Mouse (Mus musculus) natural killer cell, adult 2 months (primary cell): ENCODE results near the gene Lcn5.

Experiments
- DNase-seq, 2 experiments: peaks; one replicate each; pipeline ENCODE4 v3.0.0; 2022; ENCODE audit warnings: low spot score in 2 of 2

Lcn5 gene

DNA sequence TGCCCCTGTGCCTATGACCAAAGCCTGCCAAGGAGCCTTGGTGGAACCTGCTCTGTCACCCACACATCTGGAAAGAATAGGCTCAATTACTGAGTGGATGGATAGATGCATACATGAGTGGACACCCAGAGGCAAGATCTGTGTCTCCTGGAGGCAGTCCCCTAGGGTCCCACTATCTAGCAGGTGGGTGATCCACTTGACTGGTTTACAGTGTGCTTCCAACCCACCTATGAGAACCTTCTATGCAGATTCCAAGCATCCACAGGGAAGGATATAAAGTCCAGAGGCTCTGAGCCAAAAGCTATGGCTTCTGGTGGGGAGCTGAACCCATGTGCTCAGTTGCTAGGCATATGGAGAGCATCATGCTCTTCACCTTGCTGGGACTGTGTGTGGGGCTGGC lies at the start of gene Lcn5:
Gene Lcn5, plus strand, starts transcription at position 301 of the 400 bp plus-strand sequence.
- no peak for DNase-seq

DNA sequence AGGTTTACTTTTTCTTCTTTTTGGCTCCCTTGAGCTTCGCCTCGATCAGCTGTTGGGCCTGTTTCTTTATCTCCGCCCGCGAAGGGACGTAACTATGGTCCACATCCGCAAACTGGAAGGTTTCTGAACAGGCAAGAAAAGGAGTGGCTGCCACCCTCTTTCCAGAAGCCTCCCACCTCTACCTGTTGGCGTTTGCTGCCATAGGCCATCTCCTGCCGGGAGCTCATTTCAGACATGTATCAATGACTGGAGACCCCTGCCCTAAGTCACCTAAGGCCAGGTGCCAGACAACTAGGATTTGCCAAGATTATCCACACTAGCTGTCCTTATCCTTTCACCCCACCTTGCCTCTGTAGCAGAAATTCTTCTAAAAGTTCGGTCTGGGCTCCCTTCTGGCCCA lies 49.1 kb upstream of the Lcn5 start:
- DNase-seq = no peak

DNA sequence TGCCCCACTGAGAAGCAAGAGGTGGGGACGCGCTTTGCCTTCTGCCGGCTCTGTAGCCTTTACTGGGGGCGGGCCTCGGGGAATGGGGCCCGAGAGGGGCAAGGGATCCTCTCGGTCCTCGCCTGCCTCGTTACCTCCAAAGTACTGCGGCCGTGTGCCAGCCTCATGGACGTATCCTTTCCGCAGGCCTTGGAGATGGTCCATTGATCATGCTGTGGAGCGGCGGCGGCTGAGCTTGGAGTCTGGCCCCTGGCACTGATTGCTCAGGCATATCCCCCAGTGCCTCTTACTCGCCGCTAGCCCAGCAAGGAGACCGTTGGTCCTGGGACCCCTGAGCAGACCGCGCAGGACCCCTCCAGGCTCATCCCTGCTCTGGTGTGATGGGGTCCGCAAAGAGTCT lies 41.4 kb upstream of the Lcn5 start:
- DNase-seq = no peak

DNA sequence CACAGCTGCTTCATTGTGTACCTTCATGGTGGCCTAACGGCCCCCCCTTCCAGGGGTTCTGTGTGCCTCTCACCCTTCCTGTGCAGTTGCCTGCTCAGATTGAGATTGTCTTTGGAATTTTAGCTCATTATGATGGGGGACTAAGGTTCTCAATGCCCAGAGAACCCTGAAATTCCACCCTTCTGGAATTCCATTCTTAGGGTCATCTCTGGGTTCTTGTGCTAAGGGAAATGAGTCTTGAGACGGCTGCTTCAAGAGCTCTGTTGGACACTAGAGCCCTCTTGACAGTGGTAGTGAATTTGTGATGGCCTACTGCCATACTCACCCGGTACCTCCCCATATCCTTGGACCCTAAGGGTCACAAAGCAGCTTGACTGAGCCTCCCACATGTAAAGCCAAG lies 40.2 kb upstream of the Lcn5 start, which contains the start of gene Ccdc183:
Gene Ccdc183, minus strand, starts transcription at position 101 of the 400 bp plus-strand sequence.
- no peak for DNase-seq

DNA sequence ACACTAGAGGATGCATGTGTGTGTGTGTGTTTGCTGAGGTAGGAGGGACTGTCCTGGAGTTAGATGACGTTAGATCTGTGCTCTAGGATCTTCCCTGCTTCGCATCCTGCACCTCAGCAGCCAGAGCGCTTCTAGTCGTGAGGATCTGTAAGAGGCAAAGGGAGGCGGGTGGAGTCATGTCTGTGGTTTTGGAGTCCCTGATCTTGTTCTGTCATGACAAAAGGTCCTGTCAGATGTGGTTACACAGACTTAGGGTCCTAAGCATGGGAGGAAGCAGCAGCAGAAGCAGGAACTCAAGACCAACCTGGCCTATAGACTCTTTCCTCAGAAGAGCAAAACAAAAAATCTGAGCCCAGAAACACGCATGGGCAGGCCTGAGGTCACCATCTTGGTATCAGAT lies 37.4 kb upstream of the Lcn5 start:
- no peak for DNase-seq

DNA sequence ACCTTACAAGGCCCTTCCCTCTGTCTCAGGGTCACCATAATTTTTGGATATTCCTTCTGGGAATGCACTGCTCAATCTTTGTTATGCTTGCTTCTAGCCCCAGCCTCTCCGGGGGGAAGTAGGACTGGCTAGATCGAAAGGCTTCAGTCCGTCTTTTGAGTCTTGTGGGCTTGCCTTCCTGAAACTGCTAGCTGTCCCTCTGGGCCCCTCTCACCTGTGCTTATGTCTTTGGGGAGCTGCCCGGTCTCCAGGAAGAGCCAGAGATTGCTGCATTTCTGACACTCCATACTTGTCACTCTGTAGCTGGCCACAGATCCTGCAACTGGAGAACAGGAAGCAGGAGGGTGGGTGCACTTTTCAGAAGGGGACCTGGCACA lies 36.9 kb upstream of the Lcn5 start:
- DNase-seq = no peak

DNA sequence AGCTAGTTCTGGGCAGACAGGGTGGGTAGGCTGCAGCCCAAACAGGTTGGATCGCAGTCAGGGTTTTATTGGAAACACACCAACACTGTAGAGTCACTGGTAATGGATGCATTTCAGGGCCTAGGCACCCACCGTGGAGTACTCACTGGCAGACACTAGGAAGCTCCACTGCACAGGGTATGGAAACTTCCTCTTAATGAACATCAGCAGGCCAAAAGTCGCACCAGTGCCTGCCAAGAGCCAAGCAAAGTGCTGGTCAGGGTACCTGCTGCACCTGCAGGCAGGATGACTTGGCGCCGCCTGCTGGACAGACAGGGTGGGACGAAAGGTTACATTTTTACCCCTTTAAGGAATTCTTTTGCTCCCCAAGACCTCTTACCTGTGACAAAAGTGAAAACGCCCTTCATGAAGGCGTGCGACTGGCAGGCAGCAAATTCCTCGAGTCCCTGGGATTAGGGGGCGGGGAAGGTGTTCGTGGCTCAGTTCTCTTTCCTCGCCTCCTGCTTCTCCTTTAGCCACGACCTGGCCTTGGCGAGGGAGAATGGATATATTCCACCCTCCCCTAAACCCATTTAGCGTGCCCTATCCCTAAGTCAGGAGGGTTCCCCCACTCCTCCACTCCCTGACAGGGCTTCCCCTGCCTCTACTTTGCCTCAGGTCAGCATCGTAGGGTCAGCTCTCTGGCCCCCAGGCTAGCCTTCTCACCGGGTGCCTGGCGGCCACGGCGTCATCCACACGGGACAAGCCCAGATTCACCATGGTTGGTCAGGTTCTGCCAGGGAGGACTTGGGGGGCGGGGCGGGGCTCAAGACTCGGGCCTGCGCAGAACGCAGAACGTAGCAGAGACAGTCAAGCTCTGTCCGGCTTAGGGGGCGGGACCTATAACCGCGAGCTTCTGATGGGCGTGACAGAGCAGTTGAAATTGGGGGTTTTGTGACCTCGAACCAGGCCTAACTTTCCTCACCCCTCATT lies 36.2 kb upstream of the Lcn5 start, which contains the start of gene Tmem141:
Gene Tmem141, minus strand, starts transcription at position 777 of the 972 bp plus-strand sequence.
- DNase-seq = peak; percentile 80 to 88

DNA sequence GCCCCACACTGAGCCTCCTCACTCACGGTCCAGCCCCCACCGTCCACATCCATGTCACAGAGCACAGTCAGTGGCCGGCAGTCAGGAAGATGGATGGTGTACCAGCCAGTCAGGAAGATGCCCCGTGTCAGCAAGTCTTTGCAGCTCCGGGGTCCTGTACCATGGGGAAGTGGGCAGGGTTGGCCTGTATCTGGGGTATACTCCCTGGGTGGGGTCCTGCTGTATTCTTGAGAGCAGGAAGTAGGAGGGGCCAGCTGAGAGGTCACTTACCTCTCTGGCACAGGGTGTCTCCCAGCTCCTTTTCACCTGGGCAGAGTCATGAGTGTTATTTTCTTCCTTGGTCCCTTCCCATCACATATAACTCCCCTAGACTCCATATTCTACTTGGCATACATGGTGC lies 31.8 kb upstream of the Lcn5 start:
- DNase-seq = no peak

DNA sequence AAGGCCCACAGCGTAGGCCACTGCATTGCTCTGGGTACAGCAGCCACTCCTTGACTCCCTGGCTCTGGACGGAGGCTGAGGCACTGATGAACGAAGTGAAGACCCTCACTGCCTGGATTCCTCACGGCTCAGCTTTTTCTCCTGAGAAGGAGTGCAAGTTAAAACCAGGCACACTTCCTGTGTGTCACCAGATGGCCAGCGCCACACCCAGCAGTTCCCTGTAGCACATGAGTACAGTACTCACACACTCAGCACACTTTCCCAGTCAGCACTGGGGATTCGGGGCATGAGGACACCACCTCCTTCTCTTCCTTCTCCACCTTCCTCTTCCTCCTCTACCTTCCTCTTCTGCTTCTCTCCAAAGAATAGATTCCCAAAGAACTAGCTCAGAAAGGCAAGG lies 29.9 kb upstream of the Lcn5 start, which contains the start of gene Fcna:
Gene Fcna, minus strand, starts transcription at position 220 of the 400 bp plus-strand sequence.
- DNase-seq = no peak

DNA sequence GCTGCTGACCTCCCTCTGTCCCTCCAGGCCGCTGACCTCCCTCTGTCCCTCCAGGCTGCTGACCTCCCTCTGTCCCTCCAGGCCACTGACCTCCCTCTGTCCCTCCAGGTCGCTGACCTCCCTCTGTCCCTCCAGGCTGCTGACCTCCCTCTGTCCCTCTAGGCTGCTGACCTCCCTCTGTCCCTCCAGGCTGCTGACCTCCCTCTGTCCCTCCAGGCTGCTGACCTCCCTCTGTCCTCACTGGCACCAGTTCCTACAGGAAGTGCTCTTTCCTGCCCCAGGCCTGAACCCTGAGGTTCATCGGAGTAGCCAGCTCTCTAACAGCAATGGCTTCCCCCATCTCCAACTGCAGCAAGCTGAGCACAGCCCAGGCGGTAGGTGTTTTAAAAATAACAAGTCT lies 29.0 kb upstream of the Lcn5 start:
- no peak for DNase-seq

DNA sequence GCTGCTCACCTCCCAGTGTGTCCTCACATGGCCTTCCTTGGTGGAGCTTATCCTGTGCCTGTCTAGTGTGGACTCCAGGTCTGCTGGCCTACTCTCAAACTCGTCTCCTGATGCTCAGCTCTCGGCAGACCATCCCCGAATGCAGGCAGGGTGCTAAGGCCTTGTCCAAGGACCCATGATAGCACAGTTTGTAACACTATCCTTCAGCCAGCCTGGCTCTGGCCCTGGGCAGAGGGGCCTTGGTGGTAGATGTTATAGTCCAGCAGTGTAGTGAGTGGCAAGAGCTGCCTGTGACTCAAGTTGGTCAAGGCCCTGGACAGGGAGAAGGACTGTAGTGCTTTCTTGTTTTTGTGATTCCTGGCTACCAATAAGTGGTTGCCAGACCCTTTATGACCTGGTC lies 24.1 kb upstream of the Lcn5 start:
- DNase-seq = no peak

DNA sequence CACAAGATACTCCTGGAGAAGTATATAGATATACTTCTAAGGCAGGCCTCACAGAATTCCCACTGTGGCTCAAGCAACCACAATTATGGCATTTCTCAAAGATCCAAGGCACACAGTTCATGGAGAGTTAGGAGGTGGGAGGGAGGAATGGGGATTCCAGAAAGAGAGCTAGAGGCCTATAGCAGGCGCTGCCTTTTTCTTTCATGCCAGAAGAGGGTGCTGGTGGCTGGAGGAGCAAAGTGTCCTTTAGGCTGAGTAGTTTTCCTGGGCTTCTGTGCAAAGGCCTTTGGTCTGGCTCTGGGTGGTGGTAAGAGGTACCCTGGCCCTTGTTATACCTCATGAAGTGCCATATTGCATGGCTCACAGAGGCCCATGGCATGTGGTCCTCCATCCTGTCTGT lies 23.7 kb upstream of the Lcn5 start:
- no peak for DNase-seq

DNA sequence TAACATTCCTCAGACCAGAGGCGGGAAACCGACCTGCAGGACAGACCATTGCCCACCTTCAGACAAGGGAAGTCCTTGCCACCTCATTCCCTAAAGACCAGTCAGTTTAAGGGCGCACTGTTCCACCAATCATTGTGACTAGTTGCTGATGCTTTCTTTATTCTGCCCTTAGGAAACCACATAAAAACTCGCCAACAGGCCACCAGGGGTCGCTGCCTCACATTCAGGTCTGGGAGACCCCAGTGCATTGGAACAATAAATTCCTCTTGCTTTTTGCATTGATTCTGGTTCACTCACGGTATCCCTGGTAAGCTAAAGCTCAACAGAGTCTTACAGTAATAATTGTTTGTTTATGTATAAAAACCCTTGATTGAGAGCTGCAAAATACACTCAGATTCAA lies 17.9 kb upstream of the Lcn5 start:
- peak; percentile 14 to 22 for DNase-seq

DNA sequence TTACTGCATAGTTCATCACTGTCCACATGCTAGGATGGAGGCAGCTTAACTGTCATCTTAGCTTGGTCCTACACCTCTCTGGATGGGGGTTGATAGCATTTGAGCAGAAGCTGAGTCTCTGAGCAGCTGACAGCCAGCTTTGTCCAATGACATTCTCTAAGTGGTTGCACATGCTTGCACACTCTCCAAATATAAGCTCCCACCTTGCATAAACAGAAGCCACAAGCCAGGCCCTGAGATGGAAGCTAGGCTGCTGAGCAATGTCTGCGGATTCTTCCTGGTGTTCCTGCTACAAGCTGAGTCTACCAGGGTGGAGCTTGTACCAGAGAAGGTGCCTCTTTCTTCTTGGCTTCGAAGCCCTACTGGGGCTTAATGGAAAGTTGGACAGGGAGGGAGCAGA lies 4.8 kb upstream of the Lcn5 start, which contains the start of gene Lcn8:
Gene Lcn8, plus strand, starts transcription at position 219 of the 400 bp plus-strand sequence.
- DNase-seq = no peak

DNA sequence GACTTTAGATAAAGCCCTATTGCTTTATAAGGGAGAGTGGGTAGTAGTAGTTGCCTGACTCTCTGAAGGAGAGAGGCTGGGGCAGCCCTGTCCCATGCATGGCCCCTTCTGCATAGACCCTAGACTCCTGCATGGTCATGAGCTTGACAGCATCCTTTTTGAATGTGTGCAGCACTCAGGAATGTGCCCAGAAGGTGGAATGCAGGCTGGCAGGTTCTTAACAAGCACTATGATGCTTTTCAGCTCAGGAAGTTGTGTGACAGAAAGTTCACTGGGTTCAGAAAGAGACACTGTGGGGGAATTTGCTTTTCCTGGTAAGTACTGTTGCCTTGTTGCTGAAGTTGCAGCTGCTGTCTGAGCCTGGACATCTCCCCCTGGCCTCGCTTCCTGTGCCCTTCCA lies 3.2 kb upstream of the Lcn5 start:
- no peak for DNase-seq

DNA sequence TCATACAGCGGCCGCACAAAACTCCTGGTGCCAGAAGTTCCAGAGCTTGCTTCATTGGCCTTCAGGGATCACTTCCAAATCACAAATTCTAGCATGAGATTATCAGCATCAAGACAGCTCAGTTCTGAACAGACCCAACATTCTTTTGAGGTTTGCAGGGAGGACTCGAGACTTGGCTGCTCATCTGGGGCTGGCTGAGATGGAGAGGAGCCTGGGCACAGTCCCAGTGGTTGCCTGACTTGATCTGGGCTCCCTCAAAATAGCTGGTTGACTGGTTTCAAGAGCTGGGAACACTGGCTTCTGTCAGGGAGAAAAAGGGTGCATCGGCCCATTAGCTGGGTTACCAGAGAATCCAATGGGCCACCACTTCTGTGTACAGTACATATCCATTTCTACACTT lies 1.1 kb upstream of the Lcn5 start:
- no peak for DNase-seq

DNA sequence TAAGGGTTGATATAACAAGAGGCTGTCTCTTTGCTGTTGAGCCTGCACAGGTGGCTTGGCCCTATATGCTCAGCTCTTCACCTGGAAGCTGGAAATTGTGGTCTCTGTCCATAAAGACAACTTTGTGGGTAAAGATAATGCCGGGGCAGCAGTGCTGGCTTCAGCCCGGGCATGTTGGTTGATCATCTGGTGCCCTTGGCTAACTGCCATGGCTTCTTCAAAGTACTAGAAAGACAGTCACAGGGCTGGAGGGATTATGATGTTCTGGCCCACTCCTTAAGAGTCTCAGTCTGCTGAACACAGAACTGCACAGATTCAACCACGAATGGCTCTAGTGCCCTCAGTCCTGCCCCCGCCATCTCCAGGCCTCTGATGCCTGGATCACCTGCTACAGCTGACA lies 506 bp upstream of the Lcn5 start:
- no peak for DNase-seq

DNA sequence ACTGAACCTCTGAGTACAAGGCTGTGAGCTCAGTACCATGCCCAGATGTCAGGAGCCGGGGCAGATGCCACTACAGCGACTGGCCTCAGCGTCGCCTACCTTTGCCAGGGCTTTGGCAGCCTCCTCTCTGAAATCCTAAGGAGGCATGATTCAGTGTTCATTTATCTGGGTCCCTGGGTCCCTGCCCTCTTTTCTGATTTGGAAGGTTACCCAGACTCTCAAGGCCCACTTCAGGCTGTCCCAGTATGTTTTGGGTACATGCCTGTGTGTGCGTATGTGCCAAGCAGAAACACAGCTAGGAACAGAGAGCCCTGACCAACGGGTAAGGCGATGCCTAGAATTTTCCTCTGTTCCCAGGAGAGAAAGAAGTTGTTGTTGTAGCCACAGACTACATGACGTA lies 2.5 kb downstream of the Lcn5 start:
- DNase-seq = no peak

DNA sequence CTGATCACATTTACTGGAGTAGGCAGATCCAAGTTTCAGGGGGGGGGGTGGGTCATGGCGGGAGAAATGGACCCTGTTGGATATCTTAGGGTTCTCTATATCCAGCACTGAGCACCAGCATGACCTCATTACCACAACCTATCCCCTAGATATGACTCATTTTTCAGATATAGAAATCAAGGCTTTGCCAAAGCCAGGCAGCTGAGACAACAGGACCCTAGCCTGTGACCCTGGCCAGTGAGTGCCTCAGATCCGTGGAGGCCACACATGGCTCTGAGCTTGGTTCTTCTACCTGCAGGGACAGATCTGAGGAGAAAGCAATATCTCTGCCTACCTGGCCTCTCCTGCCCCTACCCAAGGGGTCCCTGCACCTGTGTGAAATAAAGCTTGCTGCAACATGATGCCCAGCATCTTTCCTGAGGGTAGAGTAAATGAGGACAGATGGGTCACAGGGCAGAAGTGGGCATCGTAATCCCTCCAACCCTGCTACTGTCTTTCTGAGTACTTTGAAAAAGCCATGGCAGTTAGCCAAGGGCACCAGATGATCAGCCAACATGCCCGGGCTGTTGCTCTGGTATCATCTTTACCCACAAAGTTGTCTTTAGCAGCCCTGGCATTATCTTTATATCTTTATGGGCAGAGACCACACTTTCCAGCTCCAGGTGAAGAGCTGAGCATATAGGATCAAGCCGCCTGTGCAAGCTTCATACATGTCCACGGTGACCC lies 3.7 kb downstream of the Lcn5 start:
- no peak for DNase-seq

DNA sequence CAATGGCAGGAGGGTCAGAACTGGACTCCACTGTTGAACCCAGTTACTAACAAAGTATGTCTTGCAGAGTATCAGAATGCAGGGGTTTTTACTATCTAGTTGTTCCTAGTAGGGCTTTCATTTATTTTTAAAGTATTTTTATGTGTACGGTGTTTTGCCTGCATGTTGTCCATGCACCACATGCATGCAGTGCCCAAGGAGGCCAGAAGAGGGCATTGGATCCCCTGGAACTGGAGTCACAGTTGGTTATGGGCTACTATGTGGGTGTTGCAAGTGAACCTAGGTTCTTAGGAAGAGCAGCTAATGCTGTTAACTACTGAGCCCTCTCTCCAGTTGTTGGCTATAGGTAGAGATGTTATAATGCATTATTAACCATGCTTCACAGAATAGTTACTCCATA lies 5.8 kb downstream of the Lcn5 start:
- DNase-seq = peak in 1 of 2 experiments; percentile 34

DNA sequence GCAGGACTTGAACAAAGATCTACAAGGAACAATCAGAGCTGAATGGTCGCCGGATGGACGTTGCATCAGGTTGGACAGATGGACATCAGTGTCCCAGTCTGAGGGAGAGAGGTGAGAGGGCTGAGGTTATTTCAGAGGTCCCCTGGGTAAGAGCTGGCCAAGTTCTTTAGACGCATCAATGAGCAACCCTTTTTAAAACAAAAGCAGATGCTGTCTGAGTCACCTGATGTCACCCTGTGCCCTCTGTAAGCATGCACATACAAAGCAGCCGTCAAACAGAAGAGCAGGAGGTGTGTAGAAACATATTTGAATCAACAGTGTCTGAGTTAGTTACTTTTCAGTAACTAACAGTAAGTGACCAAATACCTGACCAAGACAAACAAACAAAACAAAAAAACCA lies 6.4 kb downstream of the Lcn5 start:
- DNase-seq = no peak

DNA sequence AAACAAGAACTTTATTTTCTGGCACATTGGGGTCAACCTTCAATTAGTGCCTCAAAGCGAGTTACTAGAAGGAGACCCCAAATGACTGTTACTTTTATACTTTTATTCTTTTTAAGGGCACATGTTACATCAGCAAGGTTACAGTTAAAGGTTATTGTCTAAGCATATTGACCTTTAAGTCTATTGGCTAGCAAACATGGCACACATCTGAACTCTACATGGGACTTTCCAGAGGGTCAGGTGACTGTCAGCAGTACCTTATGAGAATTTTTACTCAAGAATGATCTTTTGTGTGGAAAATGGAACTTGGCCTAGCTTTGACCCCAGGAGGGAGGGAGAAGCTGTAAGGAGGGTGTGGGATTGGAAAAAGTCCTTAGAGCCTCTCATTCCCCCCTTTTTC lies 8.8 kb downstream of the Lcn5 start:
- DNase-seq = no peak

DNA sequence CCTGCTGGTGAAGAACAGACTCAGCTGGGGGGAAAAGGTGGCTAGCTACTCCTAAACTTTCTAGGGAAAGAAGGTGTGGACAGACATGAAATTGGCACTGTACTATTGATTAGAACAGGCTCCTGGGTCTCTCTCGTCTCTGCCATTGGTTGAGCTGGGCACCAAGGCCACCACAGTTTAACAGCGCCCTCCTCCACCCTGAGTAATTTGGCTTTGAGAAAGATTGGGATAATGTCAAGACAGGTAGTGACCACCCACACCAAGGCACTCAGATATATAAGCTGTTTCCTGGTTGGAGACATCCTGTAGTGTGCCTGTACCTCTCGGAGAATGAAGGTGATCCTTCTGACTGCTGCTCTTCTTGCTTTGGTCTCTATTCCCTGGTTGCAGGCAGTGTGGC lies 18.7 kb downstream of the Lcn5 start, which contains the start of gene Lcn6:
Gene Lcn6, plus strand, starts transcription at position 301 of the 400 bp plus-strand sequence.
- DNase-seq = no peak
